Mouse (Mus musculus) MEL (cell line): ENCODE data around the gene Gm10945.

ENCODE experiments used
- BHLHE40 ChIP-seq: IDR thresholded peaks from 2 replicates; pipeline ENCODE4 v1.6.1; 2012; ENCODE audit warnings: low read depth, mild to moderate bottlenecking, inconsistent platforms, low read length, improper control_type of control experiment, borderline replicate concordance
- CHD2 ChIP-seq: IDR thresholded peaks from 2 replicates; pipeline ENCODE4 v1.6.1; 2011; ENCODE audit warnings: low read length, improper control_type of control experiment
- CTCF ChIP-seq, 3 experiments: IDR thresholded peaks in 2 of 3; conservative IDR thresholded peaks in 1 of 3; 2 replicates each; pipeline ENCODE4 v1.5.1; 2011 to 2012; ENCODE audit warnings: low read length in 3 of 3, low read depth in 2 of 3, mild to moderate bottlenecking in 2 of 3, improper control_type of control experiment in 1 of 3, inconsistent platforms in 1 of 3, mixed read lengths in 1 of 3, moderate library complexity in 1 of 3; ENCODE audit not compliant: control insufficient read depth in 1 of 3, insufficient read depth in 1 of 3, poor library complexity in 1 of 3, severe bottlenecking in 1 of 3
- E2F4 ChIP-seq: IDR thresholded peaks from 2 replicates; pipeline ENCODE4 v1.6.1; 2011; ENCODE audit warnings: low read depth, low read length, improper control_type of control experiment, borderline replicate concordance
- EP300 ChIP-seq, 2 experiments: IDR thresholded peaks; 2 replicates each; pipeline ENCODE4 v1.6.1; 2011; ENCODE audit warnings: improper control_type of control experiment in 2 of 2, low read length in 2 of 2, low read depth in 1 of 2, mild to moderate bottlenecking in 1 of 2
- MAFK ChIP-seq: IDR thresholded peaks from 2 replicates; pipeline ENCODE4 v1.6.1; 2011; ENCODE audit warnings: low read depth, mild to moderate bottlenecking, low read length, improper control_type of control experiment, borderline replicate concordance
- MYC ChIP-seq: IDR thresholded peaks from 2 replicates; pipeline ENCODE4 v1.6.1; 2011; ENCODE audit warnings: low read depth, mild to moderate bottlenecking, low read length, improper control_type of control experiment, moderate library complexity
- POLR2A ChIP-seq, 2 experiments: IDR thresholded peaks; 2 replicates each; pipeline ENCODE4 v1.6.1; 2011 to 2012; ENCODE audit warnings: low read length in 2 of 2, mild to moderate bottlenecking in 2 of 2, control low read depth in 1 of 2, improper control_type of control experiment in 1 of 2, low read depth in 1 of 2, moderate library complexity in 1 of 2; ENCODE audit not compliant: control insufficient read depth in 1 of 2, insufficient read depth in 1 of 2, poor library complexity in 1 of 2
- POLR2AphosphoS2 ChIP-seq: IDR thresholded peaks from 2 replicates; pipeline ENCODE4 v1.6.1; 2011; ENCODE audit warnings: low read length, improper control_type of control experiment
- RAD21 ChIP-seq: IDR thresholded peaks from 2 replicates; pipeline ENCODE4 v1.6.1; 2011; ENCODE audit warnings: mild to moderate bottlenecking, low read depth, low read length, improper control_type of control experiment
- SIN3A ChIP-seq: IDR thresholded peaks from 2 replicates; pipeline ENCODE4 v1.6.1; 2012; ENCODE audit warnings: low read length, improper control_type of control experiment, inconsistent platforms
- TAL1 ChIP-seq: IDR thresholded peaks from 2 replicates; pipeline ENCODE4 v1.6.1; 2012; ENCODE audit warnings: mild to moderate bottlenecking, inconsistent platforms, low read length, moderate library complexity, mixed read lengths
- USF1 ChIP-seq: IDR thresholded peaks from 2 replicates; pipeline ENCODE4 v1.6.1; 2014; ENCODE audit warnings: low read depth, mild to moderate bottlenecking, inconsistent platforms, low read length, improper control_type of control experiment, moderate library complexity
- ZKSCAN1 ChIP-seq: IDR thresholded peaks from 2 replicates; pipeline ENCODE4 v1.6.1; 2012; ENCODE audit warnings: low read depth, mild to moderate bottlenecking, inconsistent platforms, low read length, improper control_type of control experiment, moderate library complexity

DNA sequence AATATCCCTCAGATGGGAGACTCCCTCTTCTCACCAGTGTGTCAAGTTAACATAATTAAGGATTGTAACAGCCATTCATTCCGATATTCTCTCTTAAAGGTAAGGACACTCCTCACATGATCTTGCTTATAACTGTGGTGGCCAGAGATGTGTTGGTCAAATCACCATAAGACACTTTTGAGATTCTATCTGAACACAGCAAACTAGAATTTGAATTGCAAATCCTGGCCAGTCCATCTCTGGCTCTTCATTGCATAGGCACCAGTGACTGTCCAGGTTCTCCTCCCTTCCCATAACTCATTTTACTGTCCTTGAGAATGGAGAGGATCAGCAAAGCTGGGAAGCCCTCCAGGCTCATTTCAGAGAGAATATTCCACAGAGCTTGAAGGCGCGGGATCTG, 3.4 kb downstream of the Gm10945 start, which contains the start of gene Oprm1:
- TF ChIP-seq POLR2A (IDR thresholded peaks at IDR 0.05; ENCODE audit: control insufficient read depth in 1 of 2, insufficient read depth in 1 of 2, low read depth in 1 of 2, low read length in 2 of 2, poor library complexity in 1 of 2) (no peak), ZKSCAN1 (no peak), E2F4 (no peak), SIN3A (no peak), CTCF (IDR thresholded peaks at IDR 0.05 in 2 of 3, conservative IDR thresholded peaks at IDR 0.05 in 1 of 3; ENCODE audit: control insufficient read depth in 1 of 3, insufficient read depth in 1 of 3, low read depth in 2 of 3, low read length in 3 of 3, poor library complexity in 1 of 3, severe bottlenecking in 1 of 3) (no peak), TAL1 (no peak), RAD21 (no peak), MAFK (no peak), EP300 (IDR thresholded peaks at IDR 0.05; ENCODE audit: low read depth in 1 of 2, low read length in 2 of 2) (no peak), BHLHE40 (no peak), MYC (no peak), POLR2AphosphoS2 (no peak), USF1 (no peak), CHD2 (no peak)
